Mouse (Mus musculus) WW6 (cell line): ENCODE measurements at regions not wholly inside any gene's neighbourhood (a gene's known extent, or its start where the extent isn't known, plus 50 kb on each side); places are given as distances from the start of the nearest gene placed in this dataset.

Experiments used
- DNase-seq: peaks from one replicate; pipeline ENCODE4 v3.0.0-alpha.2; 2013; ENCODE audit warnings: low read depth, low spot score

DNA sequence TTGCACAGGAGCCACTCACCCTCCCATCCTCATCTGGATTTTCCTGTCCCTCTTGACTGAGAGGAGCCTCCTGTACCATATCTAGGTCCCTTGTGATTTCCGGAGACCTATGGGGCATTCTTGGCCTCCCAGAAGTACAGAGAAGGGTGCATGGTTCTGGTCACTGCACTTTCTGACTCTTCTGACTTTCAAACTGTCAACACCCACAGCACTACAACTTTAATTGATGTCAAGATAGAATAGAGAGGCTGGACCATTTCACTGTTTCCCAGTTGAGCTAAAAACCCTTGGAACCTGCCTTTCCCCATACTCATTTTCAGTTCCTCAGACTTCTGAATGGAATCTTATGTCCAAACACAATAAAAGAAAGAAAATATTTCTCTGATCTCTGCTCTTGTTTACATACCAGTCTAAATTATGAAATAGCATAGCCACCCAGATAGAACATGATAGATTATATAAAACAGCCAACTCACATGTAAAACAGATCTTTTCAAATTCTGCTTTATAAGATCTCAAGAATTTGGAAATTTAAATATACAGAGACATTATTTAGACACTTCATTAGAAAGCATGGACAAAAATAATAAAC, 144.2 kb downstream of the Ptger3 start:
- no peak for DNase-seq

GRCm38 (mm10) chr3:157699961-157700360, 133.3 kb downstream of the Ptger3 start:
- no peak for DNase-seq

DNA sequence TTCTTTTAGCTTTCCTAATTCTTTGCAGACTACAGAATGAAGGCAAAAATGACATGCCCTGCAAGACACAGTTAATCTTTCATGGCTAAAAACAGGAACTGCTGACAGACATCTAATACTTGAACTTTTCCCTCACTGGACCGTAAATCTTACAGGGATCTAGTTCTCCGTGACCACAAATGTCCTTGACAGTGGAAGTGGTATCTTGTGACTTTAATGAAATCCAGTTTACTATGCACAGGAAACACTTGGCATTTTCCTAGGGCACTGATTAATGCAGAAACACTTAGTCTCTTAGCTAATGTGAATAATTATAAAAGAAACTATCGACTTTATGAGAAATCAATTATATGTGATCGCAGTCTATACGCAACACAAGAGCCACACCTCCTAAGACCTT, 131.8 kb downstream of the Ptger3 start:
- no peak for DNase-seq

- DNase-seq = no peak
These were observed 128.7 kb downstream of the Ptger3 start for GRCm38 (mm10) chr3:157695128-157696075.
